Mouse (Mus musculus): ENCODE data around the gene Mical1.
A peak's percentile ranks its signal among the peaks of the same experiment; 100 is the strongest.

Gene Mical1

DNA sequence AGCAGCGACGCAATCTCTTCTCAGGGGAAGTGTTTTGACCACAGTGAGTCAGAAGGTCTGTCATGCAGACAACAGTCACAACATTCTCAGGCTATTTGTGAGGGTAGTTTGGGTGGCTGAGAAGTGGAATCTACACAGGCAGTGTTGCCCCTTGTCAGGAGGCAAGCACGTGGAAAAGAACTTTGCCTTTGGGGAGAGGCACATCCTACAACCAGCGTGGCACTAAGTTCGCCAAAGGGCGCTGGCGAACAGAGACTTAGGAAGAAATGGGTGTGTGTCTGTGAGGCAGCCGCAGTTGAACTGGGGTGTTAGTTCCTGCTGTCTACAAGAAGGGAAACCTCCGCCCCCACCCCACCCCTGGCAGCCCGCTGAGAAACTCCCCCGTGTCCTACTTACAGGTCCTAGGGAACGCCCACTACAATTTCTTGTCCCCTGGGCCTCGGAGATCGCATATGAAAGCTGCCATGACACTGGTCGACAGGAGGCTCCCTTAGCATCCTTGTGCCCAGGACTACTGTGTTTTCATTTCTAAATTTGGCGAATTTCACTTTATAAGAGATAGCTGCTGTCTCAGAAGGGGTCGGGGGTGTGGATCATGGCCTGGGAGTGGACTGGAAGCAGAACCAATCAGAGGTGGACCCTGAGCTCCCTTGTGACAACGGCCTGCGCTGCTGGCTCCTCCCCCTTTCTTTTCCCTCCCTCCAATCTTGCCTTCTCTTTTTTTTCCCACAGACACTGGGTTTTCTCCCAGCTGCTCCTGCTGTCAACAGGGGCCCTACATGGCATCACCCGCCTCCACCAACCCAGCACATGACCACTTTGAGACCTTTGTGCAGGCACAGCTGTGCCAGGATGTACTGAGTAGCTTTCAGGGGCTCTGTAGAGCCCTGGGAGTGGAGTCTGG lies 1.4 kb downstream of the Mical1 start:
- DNase-seq (ENCODE audit: low spot score in 2 of 2) = peak; percentile 33 to 51

DNA sequence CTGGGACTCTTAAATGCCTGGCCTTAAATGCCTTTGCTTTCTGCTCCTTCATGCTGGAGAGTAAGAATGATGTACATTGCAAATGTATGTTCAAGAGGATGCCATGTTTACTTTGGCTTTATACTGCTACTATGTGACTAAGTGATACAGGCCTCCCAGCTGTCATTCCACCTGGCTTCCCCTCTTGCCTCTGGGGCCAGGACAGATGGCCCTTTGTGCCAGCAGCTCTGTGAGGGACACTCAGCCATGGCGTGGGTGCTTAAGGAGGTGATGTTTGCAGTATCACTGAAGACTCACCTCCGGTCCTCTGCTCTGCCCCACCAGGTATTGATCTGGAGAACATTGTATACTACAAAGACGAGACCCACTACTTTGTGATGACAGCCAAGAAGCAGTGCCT lies 3.8 kb downstream of the Mical1 start:
- DNase-seq (ENCODE audit: low spot score in 2 of 2) = no peak

DNA sequence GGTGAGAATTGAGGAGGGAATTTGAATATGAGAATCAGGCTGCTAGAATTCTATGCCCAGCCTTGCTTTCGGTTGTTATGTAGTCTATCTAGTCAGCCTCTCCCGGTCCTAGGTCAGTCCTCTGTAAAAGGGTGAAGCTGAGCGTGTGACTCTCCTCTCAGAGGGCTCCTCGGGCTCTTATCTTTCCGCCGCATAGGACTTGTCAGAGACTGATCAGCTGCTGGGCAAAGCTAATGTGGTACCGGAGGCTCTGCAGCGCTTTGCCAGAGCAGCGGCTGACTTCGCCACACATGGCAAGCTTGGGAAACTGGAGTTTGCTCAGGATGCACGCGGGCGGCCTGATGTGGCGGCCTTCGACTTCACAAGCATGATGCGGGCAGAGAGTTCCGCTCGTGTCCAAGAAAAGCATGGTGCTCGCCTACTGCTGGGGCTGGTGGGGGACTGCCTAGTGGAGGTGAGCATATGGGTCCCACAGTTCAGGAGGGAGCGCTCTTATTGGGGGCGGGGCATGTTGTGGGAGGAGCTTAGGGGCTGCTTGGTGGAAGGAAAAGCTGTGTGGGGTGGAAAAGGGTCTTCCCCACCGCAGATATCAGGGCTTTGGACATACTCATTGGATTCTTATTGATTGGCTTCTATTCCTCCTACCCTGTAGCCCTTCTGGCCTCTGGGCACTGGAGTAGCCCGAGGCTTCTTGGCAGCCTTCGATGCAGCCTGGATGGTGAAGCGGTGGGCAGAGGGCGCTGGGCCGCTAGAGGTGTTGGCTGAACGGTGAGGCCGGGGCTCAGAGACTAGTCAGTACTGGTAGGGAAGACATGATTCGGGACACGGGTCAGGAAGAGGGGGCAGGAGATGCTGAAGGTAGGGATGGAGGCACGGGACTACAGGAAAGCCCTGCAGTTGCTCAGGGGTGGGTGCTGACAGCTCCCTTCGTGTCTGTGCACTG lies 5.1 kb downstream of the Mical1 start:
- no peak for DNase-seq (ENCODE audit: low spot score in 2 of 2)

DNA sequence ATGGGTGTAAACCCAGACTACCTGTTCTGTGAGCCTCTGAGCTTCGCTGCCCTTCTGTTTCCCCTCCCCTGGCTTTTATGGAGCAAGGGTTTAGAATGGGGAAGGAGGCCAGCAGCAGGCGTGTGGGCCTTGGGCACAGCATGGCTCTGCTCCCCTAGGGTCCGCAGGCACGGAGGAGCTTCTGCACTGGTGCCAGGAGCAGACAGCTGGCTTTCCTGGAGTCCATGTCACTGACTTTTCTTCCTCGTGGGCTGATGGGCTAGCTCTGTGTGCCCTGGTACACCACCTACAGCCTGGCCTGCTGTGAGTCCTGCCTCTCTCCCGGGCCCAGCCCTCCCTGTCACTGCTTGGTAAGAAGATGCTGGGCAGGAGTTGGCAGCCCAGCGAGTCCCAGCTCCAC lies 6.3 kb downstream of the Mical1 start:
- no peak for DNase-seq (ENCODE audit: low spot score in 2 of 2)

DNA sequence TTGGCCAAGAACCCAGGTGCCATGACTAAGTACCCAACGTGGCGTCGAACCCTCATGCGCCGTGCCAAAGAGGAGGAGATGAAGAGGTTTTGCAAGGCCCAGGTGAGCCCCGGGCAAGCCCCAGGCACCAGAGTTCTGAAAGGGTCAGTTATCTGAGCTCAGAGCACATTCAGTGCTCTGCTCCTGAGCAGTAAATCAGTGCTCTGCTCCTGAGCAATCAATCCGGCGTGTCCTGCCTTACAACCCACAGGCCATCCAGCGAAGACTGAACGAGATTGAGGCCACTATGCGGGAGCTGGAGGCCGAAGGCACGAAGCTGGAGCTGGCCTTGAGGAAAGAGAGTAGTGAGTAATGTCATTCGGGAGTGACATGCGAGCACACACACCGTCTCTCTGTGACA lies 9.7 kb downstream of the Mical1 start:
- DNase-seq (ENCODE audit: low spot score in 2 of 2) = no peak

DNA sequence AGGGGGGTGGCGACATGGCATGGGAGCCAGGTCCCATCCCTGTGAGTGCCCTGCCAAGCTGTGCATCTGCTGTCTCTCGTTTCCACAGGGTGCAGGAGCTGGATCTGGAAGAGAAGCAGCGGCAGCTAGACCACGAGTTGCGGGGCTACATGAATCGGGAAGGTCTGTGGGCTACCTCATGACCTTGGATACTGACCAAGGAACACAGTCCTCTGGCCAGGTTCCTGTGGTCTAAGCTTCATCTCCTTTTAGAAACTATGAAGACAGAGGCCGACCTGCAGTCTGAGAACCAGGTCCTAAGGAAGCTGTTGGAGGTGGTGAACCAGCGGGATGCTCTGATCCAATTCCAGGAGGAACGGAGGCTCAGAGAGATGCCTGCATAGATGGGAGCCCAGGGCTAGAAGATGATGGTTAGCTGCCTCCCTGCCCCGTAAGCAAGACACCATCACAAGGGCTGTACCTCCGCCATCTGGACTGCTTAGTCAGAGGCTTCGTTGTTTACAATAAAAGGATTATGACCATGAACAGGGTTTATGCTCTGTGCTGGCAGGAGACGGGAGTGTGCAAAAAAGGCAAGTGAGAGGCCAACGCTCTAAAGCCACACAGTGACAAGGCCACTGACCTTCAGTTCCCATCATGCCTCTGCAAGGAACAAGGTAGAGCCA lies 10.5 kb downstream of the Mical1 start:
- no peak for DNase-seq (ENCODE audit: low spot score in 2 of 2)

DNA sequence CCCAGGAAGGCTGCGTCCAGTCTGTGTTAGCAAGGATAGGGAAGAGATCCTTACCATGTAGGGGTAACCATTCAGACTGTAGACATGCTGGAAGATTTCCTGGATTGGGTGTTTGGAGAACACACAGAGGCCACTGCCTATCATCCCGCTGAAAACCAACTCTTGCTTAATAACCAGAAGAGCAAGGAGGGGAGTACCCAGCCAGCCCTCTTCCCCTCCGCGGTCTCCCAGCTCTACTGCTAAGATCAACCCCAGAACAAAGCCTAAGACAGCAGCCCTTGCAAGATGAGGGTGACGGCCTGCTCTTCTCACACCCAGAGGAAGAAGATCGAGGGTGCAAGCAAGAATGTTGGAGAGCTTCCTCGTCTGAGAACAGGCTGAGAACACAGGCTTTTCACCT lies 12.8 kb downstream of the Mical1 start:
- DNase-seq (ENCODE audit: low spot score in 2 of 2) = no peak

DNA sequence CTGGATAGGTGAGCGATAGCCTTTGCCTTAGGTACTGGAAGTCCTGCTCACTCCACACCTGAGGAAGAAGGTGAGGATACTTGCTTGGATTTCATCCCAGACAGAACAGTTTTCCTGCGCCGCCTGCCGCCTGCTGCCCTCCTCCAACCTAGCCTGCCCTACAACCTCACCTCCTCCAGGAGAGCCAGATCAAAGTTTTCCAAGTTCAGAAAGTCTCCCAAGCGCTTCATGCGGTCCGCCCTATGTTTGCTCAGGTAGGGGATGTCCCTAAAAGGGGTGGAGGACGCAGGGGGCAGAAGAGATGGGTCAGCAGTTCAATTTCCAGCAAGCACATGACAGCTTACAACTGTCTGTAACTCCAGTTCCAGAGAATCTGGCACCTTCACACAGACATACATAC lies 13.2 kb downstream of the Mical1 start:
- no peak for DNase-seq (ENCODE audit: low spot score in 2 of 2)

DNA sequence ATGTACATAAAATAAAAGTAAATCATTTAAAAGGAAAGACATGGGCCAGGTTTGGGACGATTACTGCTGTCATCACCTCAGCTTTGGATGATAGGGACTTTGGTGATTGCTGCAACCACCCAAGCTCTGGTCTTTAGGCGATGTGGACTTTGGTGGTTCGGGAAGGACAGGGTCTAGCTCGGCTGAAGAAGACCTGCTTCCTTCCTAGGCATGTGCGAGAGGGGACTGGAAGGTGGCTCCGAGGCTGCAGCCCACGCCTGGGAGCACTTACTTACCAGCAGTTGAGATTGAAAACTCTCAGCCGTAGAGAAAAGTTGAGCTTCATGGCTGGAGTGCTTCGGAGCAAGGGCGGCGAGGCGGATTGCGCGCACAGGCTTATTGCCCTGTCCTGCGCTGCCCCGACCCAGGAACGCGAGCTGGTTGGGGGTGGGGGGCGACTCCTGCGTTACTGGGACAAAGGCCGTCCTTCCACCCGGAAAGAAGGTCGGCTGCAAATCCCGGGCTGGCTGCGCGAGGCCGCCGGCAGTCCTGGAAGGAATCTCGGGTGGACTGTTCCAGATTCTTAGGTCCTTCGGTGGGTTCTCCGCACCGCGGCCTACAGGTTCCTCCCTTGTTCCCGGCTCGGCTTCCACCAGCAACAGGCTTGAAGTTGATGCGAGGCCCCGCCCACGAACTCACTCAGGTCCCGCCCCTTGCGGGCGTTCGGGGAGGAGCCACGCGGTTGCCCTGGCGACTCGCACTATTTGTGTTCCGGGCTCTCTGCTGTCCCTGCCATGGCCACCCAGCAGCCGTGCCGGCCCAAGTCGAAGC lies 13.8 kb downstream of the Mical1 start, which contains the start of the genes Smpd2 and Ppil6:
TSS of gene Smpd2 (minus strand) at position 662 of the 810 bp plus-strand sequence.
TSS of gene Ppil6 (plus strand) at position 732 of the 810 bp plus-strand sequence.
- peak; percentile 90 to 93 for DNase-seq (ENCODE audit: low spot score in 2 of 2)

DNA sequence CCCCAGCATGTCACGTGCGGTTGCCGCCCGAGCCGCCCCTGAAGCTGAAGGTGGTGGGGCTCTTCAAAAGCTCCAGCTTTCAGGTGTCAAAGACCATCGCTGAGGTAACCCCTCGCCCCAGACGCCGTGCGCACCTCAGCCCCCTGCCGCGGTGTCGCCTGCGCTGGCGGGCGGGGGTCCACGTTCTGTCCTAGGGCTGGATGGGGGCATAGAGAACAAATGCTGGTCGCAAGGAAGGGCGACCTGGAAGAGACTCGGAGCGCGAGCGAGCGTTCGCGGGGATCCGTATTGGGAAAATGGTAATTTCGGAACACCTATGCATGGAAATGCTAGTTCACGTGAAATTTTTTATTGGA lies 14.4 kb downstream of the Mical1 start:
- no peak for DNase-seq (ENCODE audit: low spot score in 2 of 2)

DNA sequence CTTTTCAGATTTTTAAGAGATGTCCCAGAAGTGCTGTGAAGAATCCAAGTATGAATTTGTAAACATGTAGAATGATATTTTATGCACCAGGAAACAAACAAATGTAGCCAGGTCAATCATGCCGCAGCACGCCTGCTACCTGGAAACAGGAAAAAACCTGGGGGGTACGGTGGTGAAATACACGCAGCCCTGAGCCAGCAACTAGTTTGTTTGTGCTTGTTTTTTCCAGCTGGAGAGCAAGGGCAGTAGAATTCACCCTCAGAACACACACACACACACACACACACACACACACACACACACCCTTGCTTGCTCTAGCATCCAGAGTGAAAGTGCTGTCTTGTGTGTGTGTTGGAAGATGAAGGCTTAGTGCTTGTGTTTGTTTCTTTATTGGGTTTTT lies 15.0 kb downstream of the Mical1 start:
- DNase-seq (ENCODE audit: low spot score in 2 of 2) = no peak

DNA sequence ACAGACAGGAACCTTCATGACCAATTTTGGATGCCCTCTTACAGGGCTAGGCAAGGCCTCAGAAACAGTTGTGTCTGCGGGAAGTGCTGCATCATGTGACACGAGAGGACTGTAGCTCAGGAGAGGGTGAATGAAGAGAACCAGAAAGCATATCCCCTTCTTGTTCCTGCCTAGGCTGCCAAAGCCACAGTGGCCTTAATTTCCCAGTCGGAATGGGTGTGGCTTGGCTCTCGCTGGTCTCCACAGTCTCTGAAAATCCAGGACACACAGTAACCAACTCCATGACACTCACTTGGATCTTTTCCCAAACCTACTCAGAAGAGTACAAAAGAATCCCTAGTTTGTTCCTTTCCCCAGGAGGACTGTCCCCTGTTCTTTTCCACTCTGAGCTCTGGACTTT lies 24.8 kb downstream of the Mical1 start:
- DNase-seq (ENCODE audit: low spot score in 2 of 2) = peak in 1 of 2 experiments; percentile 40

DNA sequence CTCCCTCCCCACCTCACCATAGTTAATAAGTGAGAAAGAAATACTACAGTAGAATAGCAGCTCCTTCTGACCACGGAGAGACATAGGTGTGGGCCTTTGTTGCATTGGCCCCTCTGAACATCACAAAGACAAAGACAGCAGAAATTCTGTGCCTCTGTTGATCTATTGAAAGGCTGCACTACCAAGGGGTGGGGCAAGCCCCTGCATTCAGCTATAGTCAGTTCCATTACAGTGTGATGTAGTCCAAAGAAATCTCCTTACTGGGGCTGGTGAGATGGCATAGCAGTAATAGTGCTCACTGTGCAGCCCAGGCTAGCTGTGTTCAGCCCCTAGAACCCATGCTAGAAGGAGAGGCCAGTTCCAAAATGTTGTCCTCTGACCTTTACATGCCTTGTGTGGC lies 28.9 kb downstream of the Mical1 start:
- no peak for DNase-seq (ENCODE audit: low spot score in 2 of 2)

DNA sequence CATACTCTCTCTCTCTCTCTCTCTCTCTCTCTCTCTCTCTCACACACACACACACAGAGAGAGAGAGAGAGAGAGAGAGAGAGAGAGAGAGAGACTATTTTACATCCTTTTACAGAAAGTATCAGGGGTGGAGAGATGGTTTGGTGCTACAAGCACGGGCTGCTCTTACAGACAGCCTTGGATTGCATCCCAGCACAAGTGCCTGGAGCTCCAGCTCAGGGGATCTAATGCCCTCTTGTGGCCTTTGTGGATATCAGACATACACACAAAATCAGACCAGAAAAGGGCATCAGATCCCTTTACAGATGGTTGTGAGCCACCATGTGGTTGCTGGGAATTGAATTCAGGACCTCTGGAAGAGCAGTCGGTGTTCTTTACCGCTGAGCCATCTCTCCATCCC lies 29.3 kb downstream of the Mical1 start:
- DNase-seq (ENCODE audit: low spot score in 2 of 2) = peak in 1 of 2 experiments; percentile 74

DNA sequence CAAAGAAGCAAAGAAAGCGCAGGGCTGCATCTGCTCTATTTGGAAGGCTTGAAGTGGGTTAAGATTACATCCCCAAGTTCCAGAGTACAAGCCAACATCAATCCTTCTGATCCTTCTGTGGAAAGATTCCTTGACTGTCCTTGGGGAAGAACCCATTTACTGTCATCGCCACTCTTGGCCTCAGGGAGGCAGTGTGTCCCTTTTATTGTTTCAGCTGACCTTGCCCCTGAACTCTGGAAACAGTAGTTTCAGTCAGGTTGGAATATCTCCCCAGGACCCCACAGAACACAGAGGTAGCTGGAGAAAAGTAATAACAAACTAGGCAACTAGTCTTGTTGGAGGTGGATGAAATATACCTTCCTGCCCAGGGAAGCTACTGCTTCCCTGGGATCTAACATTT lies 33.0 kb downstream of the Mical1 start:
- DNase-seq (ENCODE audit: low spot score in 2 of 2) = no peak

DNA sequence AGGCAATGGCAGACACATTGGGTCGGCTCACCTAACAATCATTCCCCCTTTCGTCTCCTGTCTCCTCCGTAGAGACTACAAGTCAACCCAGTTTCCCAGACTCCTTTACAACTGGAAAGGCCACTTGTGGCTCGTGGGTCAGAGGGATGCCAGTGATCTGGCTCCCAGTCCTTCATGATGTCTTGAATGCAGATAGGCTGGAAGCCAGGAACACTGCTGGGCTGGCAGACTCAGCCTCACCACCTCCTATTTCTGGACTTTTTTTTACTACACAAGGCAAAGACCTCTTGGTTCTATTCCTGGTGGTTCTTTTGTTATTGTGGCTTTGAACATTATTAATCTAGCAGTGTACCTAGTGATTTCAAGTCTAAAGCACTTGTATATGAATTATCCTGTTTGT lies 38.2 kb downstream of the Mical1 start:
- no peak for DNase-seq (ENCODE audit: low spot score in 2 of 2)

DNA sequence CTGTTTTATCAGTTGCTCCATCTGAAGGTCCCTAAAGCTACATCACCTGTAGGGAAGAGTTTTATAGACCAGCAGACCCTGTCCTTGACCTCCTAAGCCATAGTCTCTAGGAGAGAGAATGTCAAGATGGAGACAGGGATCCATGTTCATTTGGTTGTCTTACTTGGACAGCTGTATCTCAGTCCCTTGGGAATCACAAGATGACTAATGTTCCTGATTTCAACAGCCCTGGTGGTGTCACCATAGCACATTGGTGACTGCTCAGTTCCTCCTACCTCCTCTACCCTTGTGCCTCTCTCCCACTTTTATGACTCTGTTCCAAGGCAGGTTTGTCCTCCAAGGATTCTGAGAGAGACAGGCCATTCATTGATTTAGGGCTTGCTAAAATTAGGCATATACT lies 38.8 kb downstream of the Mical1 start:
- no peak for DNase-seq (ENCODE audit: low spot score in 2 of 2)

DNA sequence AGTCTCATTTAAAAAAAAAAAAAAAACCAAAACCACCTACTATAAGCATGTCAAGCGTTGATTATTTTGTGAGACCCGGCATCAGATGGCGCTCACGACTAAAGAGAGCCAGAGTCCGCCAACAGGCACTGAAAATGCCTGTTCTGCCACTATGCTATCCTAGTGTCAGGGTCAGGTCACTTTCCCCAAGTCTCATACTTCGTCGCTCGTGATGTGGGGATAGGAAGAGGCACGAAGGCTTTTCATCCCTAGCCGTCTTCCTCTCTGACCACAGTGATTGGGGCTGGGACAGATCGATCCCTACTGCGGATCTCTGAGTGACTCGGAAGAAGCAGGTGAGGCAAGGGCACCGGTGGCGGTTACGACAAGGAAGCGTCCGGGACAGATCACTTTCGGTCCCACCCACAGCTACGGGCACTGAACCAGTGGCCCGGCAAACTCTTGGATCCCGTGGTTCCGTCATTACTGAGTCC lies 42.4 kb downstream of the Mical1 start:
- DNase-seq (ENCODE audit: low spot score in 2 of 2) = peak in 1 of 2 experiments; percentile 69

DNA sequence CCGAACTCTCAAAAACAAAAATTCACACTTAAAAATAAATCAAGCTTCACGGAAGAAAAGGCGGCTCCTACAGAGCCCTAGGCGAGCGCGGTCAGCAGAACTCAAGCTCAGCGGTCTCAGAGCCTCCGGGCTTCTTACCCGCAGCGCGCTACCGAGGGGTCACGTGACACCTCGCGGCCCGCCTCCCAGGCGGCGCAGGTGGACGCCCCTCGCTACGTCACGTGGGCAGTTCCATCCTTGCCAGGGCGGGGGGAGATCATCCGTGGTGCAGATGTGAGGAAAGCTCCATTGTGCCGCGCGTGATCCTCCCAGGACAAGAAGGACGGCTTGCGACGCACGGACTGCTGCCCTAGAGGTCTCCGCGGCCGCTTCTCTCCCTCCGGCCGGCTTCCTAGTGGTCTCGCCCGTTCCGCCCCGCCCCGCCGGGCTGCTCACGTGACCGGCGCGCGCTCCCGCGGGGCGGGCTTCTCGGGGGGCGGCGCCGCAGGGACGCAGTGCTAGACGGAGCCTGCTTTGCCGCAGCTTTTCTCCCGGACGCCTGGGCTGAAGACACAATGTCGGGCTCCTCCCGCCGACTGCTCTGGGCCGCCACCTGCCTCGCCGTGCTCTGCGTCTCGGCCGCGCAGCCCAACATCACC lies 43.0 kb downstream of the Mical1 start, which contains the start of gene Cd164:
TSS of gene Cd164 (plus strand) at position 434 of the 638 bp plus-strand sequence.
- peak; percentile 89 to 93 for DNase-seq (ENCODE audit: low spot score in 2 of 2)

DNA sequence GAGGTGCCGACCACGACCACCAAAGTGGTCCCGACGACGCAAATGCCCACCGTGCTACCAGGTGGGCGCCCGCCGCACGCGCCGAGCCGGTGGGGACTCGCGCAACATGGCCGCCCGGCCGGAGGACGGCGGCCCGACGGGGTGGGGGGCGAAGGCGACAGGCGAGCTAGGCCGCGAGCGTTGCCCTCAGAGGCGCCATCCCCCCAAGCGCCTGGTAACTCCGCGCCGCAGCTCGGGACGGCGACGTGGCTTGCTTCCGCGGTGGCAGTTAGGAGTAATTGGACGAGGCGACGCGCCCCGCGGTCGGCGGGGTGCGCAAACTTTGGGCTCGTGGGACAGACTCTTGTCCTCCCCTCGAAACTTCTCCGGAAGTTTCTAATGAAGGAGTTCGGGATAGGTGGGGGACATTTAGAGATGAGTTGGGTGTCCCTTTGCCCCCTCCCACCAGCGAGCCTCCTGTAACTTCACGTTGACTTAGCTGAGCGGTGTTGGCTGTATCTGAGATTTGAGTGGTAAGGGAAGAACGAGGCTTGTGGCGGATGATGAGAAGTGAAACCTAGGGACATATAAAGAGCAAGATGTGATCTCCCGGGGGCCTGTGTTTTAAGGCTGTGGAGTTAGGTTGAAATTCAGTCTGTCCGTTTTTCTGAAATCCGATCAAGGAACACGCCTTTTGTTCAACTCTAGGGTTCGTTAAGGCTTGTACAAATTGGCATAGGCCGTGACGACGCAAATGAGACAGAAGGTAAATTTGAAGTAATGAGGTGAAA lies 43.7 kb downstream of the Mical1 start:
- DNase-seq (ENCODE audit: low spot score in 2 of 2) = peak; percentile 30 to 41
